In genomic region chr19:11922515-11922914, GRCm38 (mm10) we compare ENCODE assay signal across 14 mouse cellular contexts. TPM values are rescaled to one million over a fixed set of nuclear protein-coding genes. Genes with fewer than 3 reads are reported as not detected.
"Had no signal": no experiment of that assay in that cellular context is flagged by ENCODE, and none has a peak within 500 bp of the region (broad histone marks: within the 10 kb centered on the region; RNA-seq: fewer than 3 reads in every experiment).

No protein-coding gene starts in this region.

RNA-seq across cellular contexts. Expression of gene Olfr1420, which starts 36.1 kb away (rescaled TPM):
- total RNA-seq: neutrophil, adult 5-6 weeks had no signal
- polyA plus RNA-seq: neural tube, embryonic 13.5 days; neural tube, embryonic 15.5 days; small intestine, adult 2 months; spleen, adult 2 months; stomach, embryonic 14.5 days; testis, adult 2 months; thymus, adult 2 months; thymus, postnatal 0 days; urinary bladder, adult 2 months had no signal

RNA-seq across cellular contexts. Expression of gene Olfr1419, which starts 47.6 kb away (rescaled TPM):
- total RNA-seq: neutrophil, adult 5-6 weeks had no signal
- polyA plus RNA-seq: neural tube, embryonic 13.5 days; neural tube, embryonic 14.5 days; neural tube, embryonic 15.5 days; small intestine, adult 2 months; spleen, adult 2 months; stomach, embryonic 14.5 days; stomach, embryonic 15.5 days; stomach, embryonic 16.5 days; stomach, postnatal 0 days; thymus, adult 2 months; thymus, postnatal 0 days had no signal
